Mouse (Mus musculus): Measurements from ENCODE around the gene Katnbl1. TPM values are rescaled to one million over a fixed set of nuclear protein-coding genes. Genes with fewer than 3 reads are reported as not detected.

Gene Katnbl1
- 12.6 TPM for total RNA-seq (2023)

DNA sequence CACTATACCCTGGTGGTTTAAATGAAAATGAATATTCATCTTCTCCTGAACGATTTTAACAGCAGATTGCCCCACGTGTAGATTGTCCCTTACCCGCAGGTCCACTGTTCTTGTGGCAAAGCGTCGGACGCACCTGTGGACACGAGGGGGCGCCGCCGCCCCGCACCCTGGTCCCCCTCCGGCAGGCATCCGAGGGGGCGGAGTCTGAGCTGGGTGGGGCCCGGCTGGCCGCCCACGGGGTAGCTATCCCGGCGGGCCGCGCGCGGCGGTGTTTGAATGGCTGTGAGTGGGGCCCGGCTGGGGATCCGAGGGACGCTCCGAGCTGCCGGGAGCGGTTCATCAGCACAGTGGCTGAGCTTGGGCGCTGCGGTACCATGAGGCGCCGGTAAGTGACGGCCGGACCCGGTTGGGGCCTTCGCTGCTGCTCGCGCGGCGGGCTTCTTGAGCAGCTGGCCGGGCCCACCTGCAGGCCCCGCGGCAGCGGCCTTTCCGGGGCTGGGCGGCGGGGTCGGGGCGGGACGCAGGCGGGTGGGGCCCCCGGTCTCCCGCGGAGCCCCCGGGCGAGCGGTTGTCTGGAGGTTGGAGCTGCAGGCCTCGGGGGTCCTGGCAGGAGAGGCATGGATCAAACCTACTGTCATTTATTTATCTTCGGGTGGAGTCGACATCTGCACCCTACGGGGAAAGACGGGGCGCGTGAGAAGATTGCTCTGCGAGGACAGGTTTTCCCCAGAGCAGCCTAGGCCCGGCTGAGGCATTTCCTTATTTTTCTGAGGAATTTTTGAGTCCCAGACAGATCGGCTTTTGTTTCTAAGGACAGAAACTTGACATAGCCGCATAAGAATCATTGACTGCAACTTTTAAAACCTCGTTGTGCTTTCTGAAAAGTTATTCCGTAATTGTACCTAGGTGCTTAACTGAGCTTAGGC, at the start of gene Katnbl1:
Katnbl1 (plus strand) TSS at position 239 of the 926 bp plus-strand sequence.

DNA sequence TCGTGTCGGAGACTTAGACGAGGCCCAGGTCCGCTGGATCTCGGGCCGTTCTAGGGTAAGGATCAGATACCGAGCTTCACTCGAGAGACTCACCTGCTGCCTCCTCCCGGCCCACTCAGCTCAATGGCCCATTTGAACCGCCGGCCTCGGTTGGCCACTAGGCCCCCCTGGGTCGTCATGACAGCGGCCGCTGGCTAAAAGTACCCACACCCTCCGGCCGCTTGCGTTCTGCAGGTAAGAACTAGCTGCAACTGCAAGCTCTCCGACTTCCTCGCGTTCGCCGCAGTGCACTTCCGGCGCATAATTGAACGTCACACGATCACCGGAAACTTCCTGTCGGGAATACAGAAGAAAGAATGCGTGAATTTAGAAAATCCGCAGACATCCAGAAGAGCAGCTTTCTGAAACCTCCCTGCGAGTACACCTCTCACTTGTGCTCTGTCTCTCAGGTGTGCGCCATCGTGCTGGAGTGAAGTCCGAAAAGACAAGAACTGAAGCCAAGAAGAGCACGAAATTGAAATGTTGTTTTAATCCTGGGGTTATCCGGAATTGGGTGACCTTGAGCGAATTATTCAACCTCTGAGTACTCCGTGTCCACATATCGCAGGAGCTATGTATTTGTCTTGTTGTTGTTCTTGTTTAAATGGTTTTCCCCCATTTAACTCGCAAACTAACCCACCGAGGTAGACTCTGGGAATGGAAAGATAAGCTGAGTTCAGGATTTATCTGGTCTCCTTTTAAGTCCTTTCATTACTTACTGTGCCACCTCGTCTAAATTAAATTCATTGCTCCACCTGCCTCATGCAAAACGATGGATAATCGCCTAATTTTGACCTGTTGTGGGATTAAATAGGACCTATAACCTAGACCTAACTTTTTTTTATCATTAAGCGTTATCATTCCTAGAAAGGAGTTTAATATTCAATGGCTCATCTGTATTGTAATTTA, 11.0 kb upstream of the Katnbl1 start, which contains the start of gene Emc4:
Emc4 (minus strand) TSS at position 302 of the 948 bp plus-strand sequence.

DNA sequence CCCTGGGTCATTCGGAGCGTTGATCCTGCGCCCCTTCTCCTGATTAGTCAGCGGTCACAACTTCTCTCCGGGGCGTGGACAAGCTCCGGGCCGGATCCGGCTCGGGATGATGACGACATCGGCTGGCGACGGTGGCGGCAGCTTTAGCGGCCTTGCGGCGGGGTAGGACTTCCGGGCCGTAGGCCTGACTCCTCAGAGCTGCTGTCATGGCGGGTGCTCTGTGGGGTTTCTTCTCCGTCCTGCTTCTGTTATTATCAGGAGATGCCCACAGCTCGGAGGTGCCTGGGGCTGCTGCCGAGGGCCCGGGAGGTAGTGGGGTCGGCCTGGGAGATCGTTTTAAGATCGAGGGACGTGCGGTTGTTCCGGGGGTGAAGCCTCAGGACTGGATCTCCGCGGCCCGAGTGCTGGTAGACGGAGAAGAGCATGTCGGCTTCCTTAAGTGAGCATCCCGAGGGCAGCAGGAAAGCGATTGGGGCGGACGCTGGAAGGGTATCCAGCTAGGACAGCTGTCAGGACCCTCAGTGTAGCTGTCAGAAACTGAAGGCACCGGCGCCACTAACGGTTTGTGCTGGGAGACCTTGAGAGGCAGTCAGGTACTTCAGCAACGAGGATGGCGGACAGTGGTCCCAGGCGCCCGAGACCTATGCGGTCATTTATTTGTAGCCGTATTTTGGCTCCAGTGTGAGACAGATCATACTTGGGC, 76.0 kb downstream of the Katnbl1 start, which contains the start of gene Emc7:
Emc7 (plus strand) TSS at position 136 of the 703 bp plus-strand sequence.

Other genes with a start within 250 kb of the Katnbl1 start
- not detected for gene Olfr1316, start 244.2 kb upstream of the Katnbl1 start, total RNA-seq (2023)
- not detected for gene Olfr1317, start 238.9 kb upstream of the Katnbl1 start, total RNA-seq (2023)
- gene Olfr1318, start 225.0 kb upstream of the Katnbl1 start, total RNA-seq (2023), result not detected
- 58.1 TPM for gene Lpcat4, start 139.7 kb upstream of the Katnbl1 start, total RNA-seq (2023)
- gene Nutm1, start 119.9 kb upstream of the Katnbl1 start, total RNA-seq (2023), result not detected
- gene Nop10, start 117.3 kb upstream of the Katnbl1 start, total RNA-seq (2023), result 74.2 TPM
- gene Slc12a6, start 113.4 kb upstream of the Katnbl1 start, total RNA-seq (2023), result 119 TPM
- not detected for gene Gm21985, start 112.9 kb upstream of the Katnbl1 start, total RNA-seq (2023)
- 27.7 TPM for gene Emc4, start 11.2 kb upstream of the Katnbl1 start, total RNA-seq (2023)
- gene Emc7, start 75.8 kb downstream of the Katnbl1 start, total RNA-seq (2023), result 10.8 TPM
- not detected for gene Chrm5, start 101.6 kb downstream of the Katnbl1 start, total RNA-seq (2023)
- gene Aven, start 113.8 kb downstream of the Katnbl1 start, total RNA-seq (2023), result 80.4 TPM

Measured in CD4-positive naive resting alpha-beta T cell, adult 57 days (primary cell).